8 mouse cellular contexts compared by ENCODE assay signal in genomic region chr8:80710670-80711400, GRCm38 (mm10). TPM values are rescaled to one million over a fixed set of nuclear protein-coding genes. Genes with fewer than 3 reads are reported as not detected.
DNase-seq lines count a peak whose midpoint lies in the region; ATAC-seq lines count a peak whose summit lies in the region.
"Had no signal": no experiment of that assay in that cellular context is flagged by ENCODE, and none has a peak within 500 bp of the region (broad histone marks: within the 10 kb centered on the region; RNA-seq: fewer than 3 reads in every experiment).

No protein-coding gene starts in this region.

- peaks cover 69% of the 10 kb centered on the region for H3K36me3 ChIP-seq in kidney, embryonic 14.5 days (ENCODE audit: control insufficient read depth, insufficient read depth, low read length)
- H3K36me3 ChIP-seq in heart, embryonic 10.5 days = peaks cover 93% of the 10 kb centered on the region

- H3K4me1 ChIP-seq in kidney, embryonic 14.5 days (ENCODE audit: control insufficient read depth, insufficient read depth, low read length) = no peaks in the 10 kb centered on the region
- H3K4me1 ChIP-seq in heart, embryonic 10.5 days = no peaks in the 10 kb centered on the region
- H3K4me1 ChIP-seq: embryonic facial prominence, embryonic 12.5 days had no signal

- H3K4me3 ChIP-seq in kidney, embryonic 14.5 days (ENCODE audit: low read length) = no peak overlapping the region
- H3K4me3 ChIP-seq in heart, embryonic 10.5 days = no peak overlapping the region
- H3K4me3 ChIP-seq: embryonic facial prominence, embryonic 12.5 days had no signal

- no peak overlapping the region for H3K9ac ChIP-seq in kidney, embryonic 14.5 days (ENCODE audit: low read depth, low read length)
- H3K9ac ChIP-seq: embryonic facial prominence, embryonic 12.5 days had no signal

- H3K9me3 ChIP-seq in kidney, embryonic 14.5 days (ENCODE audit: control insufficient read depth, low read length) = no peaks in the 10 kb centered on the region; the same call in 1 of the 2 replicates
- no peaks in the 10 kb centered on the region for H3K9me3 ChIP-seq in heart, embryonic 10.5 days
- H3K9me3 ChIP-seq: embryonic facial prominence, embryonic 12.5 days had no signal

- WGBS in kidney, embryonic 14.5 days = 89% methylated on average over 4 of the region's 4 CpGs
- 83% methylated on average over 4 of the region's 4 CpGs for WGBS in heart, embryonic 10.5 days

- peak; percentile 16 for DNase-seq in kidney, postnatal 10 days
- DNase-seq in CD4-positive helper T cell, adult 2 months (ENCODE audit: low read depth, low spot score) = peak; percentile 15
- peak; percentile 51 for DNase-seq in NIH3T3 (ENCODE audit: low read depth)
- DNase-seq in fat pad, adult 2 months (ENCODE audit: extremely low read depth, low read depth, low spot score) = peak; percentile 49
- DNase-seq in frontal cortex, postnatal 36 days (ENCODE audit: low spot score in 2 of 2) = no peak
- DNase-seq in heart, embryonic 10.5 days (ENCODE audit: low spot score) = no peak

- H3K27me3 ChIP-seq in kidney, embryonic 14.5 days (ENCODE audit: control insufficient read depth, insufficient read depth, low read length) = no peaks in the 10 kb centered on the region
- H3K27me3 ChIP-seq in heart, embryonic 10.5 days (ENCODE audit: insufficient read depth, poor library complexity, severe bottlenecking) = no peaks in the 10 kb centered on the region
- H3K27me3 ChIP-seq: embryonic facial prominence, embryonic 12.5 days had no signal

- H3K27ac ChIP-seq in kidney, embryonic 14.5 days (ENCODE audit: low read depth, low read length) = no peak overlapping the region
- H3K27ac ChIP-seq in heart, embryonic 10.5 days = no peak overlapping the region
- H3K27ac ChIP-seq: embryonic facial prominence, embryonic 12.5 days had no signal

- H3K4me2 ChIP-seq in kidney, embryonic 14.5 days (replicated peaks; ENCODE audit: low read depth, low read length) = no peak overlapping the region
- H3K4me2 ChIP-seq: embryonic facial prominence, embryonic 12.5 days had no signal

- ATAC-seq in kidney, embryonic 14.5 days (ENCODE audit: low FRiP score, low TSS enrichment) = no peak

RNA-seq across cellular contexts. Expression of gene Smarca5, which starts 28.5 kb away (rescaled TPM):
- 60.3 and 113 TPM in 2 replicates for polyA plus RNA-seq in kidney, embryonic 14.5 days (2014; fragmentation: Nextera tagmentation; extraction: Ambion mirVana)
- polyA plus RNA-seq in heart, embryonic 10.5 days (2016; fragmentation: Nextera tagmentation; extraction: Ambion mirVana) = 53.8 and 79.9 TPM in 2 replicates

Comparison
In these comparisons a context has a peak if more than half of its experiments do, and no peak if none do; other contexts are left out.
1. DNase-seq: peak in kidney, postnatal 10 days (single experiment), CD4-positive helper T cell, adult 2 months (single experiment), NIH3T3 (single experiment) and fat pad, adult 2 months (single experiment); none in frontal cortex, postnatal 36 days (0 of 2) and heart, embryonic 10.5 days (single experiment).